Mouse (Mus musculus) heart, postnatal 0 days (tissue): ENCODE results near the gene Ggn.
"Not testable (repeated sequence)": the region's sequence is repeated elsewhere in the genome, so short reads cannot be mapped to it uniquely, and the experiment has no call there.

Experiments used
- CTCF ChIP-seq: IDR thresholded peaks from 2 replicates; pipeline ENCODE4 v1.5.1; 2016; ENCODE audit warnings: antibody characterized with exemption, control low read depth, low read depth
- EP300 ChIP-seq: IDR thresholded peaks from 2 replicates; pipeline ENCODE4 v1.6.1; 2016; ENCODE audit warnings: antibody characterized with exemption, low read depth

GRCm38 (mm10) chr7:29139237-29139636 lies 30.8 kb upstream of the Ggn start:
- TF ChIP-seq CTCF, EP300: not testable (repeated sequence)
